Mouse (Mus musculus): ENCODE data around the gene Fbxo46.

DNA sequence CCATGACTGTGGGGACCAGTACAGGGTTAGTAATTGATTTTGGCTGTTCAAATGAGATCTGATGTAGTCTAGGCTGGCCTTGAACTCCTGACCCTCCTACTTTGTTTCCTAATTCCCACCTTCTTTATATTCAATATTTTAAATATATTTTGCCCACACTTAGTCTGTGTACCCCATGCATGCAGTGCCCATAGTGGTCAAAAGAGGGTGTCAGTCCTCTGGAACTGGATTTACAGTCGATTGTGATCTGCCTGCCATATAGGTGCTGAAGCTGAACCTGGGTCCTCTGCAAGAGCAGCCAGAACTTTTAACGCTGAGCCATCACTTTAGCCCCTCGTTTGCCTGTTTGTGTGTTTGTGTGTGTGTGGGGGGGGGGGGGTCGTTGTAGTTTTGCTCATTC lies 11.0 kb downstream of the Fbxo46 start:
- TF ChIP-seq ELF1 (IDR thresholded peaks at IDR 0.05; ENCODE audit: low read depth, low read length) = no peak
- no peak for TF ChIP-seq POLR2AphosphoS2 (IDR thresholded peaks at IDR 0.05; ENCODE audit: low read length)
- TF ChIP-seq GATA1 (IDR thresholded peaks at IDR 0.05; ENCODE audit: low read depth, low read length) = no peak
- TF ChIP-seq POLR2A (IDR thresholded peaks at IDR 0.05; ENCODE audit: control insufficient read depth in 1 of 2, insufficient read depth in 1 of 2, low read depth in 1 of 2, low read length in 2 of 2, poor library complexity in 1 of 2) = no peak
- no peak for TF ChIP-seq CHD2 (IDR thresholded peaks at IDR 0.05; ENCODE audit: low read length)
- no peak for TF ChIP-seq ZC3H11A (IDR thresholded peaks at IDR 0.05; ENCODE audit: low read depth, low read length)
- TF ChIP-seq EP300 (IDR thresholded peaks at IDR 0.05; ENCODE audit: low read depth in 1 of 2, low read length in 2 of 2) = no peak
- no peak for TF ChIP-seq TCF12 (IDR thresholded peaks at IDR 0.05; ENCODE audit: low read depth, low read length)
- no peak for TF ChIP-seq ETS1 (IDR thresholded peaks at IDR 0.05; ENCODE audit: low read depth, low read length)
- peak in 2 of 3 experiments; percentile 11 to 23; a peak in 2 of 6 replicates for TF ChIP-seq CTCF (IDR thresholded peaks at IDR 0.05 in 2 of 3, conservative IDR thresholded peaks at IDR 0.05 in 1 of 3; ENCODE audit: control insufficient read depth in 1 of 3, insufficient read depth in 1 of 3, low read depth in 2 of 3, low read length in 3 of 3, poor library complexity in 1 of 3, severe bottlenecking in 1 of 3)
- no peak for TF ChIP-seq HCFC1 (IDR thresholded peaks at IDR 0.05; ENCODE audit: low read depth, low read length)
- TF ChIP-seq BHLHE40 (IDR thresholded peaks at IDR 0.05; ENCODE audit: borderline replicate concordance, low read depth, low read length) = no peak
- no peak for TF ChIP-seq RCOR1 (IDR thresholded peaks at IDR 0.05; ENCODE audit: low read depth, low read length)
